Mouse (Mus musculus) adipocyte (in vitro differentiated cells): Measurements from ENCODE around the gene Crabp2.
A peak's percentile ranks its signal among the peaks of the same experiment; 100 is the strongest.

ENCODE experiments used
- DNase-seq: peaks from one replicate; pipeline ENCODE4 v3.0.0-alpha.2; 2016; ENCODE audit warnings: low spot score

The Crabp2 gene

GRCm38 (mm10) chr3:87984094-87984493 lies 35.6 kb downstream of the Crabp2 start:
- DNase-seq, result no peak

GRCm38 (mm10) chr3:87985505-87986320 lies 37.2 kb downstream of the Crabp2 start:
- DNase-seq, result no peak

- DNase-seq, result peak; percentile 76
These were observed 38.4 kb downstream of the Crabp2 start for GRCm38 (mm10) chr3:87986868-87987267.

GRCm38 (mm10) chr3:87987633-87988032 lies 39.2 kb downstream of the Crabp2 start:
- DNase-seq, result no peak

- no peak for DNase-seq
These were observed 39.6 kb downstream of the Crabp2 start for GRCm38 (mm10) chr3:87988068-87988467.

- no peak for DNase-seq
These were observed 41.5 kb downstream of the Crabp2 start for GRCm38 (mm10) chr3:87989935-87990334.

- DNase-seq, result peak; percentile 60
These were observed 45.0 kb downstream of the Crabp2 start for GRCm38 (mm10) chr3:87993436-87993835.

GRCm38 (mm10) chr3:87995331-87995730 lies 46.9 kb downstream of the Crabp2 start:
- no peak for DNase-seq

GRCm38 (mm10) chr3:87996401-87996800 lies 47.9 kb downstream of the Crabp2 start:
- DNase-seq, result no peak

GRCm38 (mm10) chr3:87996971-87997614 lies 48.6 kb downstream of the Crabp2 start:
- no peak for DNase-seq

GRCm38 (mm10) chr3:87998747-87999146 lies 50.3 kb downstream of the Crabp2 start:
- DNase-seq, result no peak

- no peak for DNase-seq
These were observed 50.9 kb downstream of the Crabp2 start for GRCm38 (mm10) chr3:87999243-87999895.

- DNase-seq, result no peak
These were observed 51.7 kb downstream of the Crabp2 start, which contains the start of gene Bcan for GRCm38 (mm10) chr3:88000181-88000580. TSS of gene Bcan (minus strand) at chr3:88000230.

- no peak for DNase-seq
These were observed 52.5 kb downstream of the Crabp2 start for GRCm38 (mm10) chr3:88000816-88001595.

GRCm38 (mm10) chr3:88002291-88002976 lies 54.0 kb downstream of the Crabp2 start:
- peak; percentile 71 for DNase-seq
